Mouse (Mus musculus): ENCODE results near the gene Pgm5. TPM values are rescaled to one million over a fixed set of nuclear protein-coding genes. Genes with fewer than 3 reads are reported as not detected.

The Pgm5 gene
- total and polyA plus RNA-seq, 2 experiments from 2014 or later, result 0.39 to 4.8 TPM

GRCm38 (mm10) chr19:24824517-24824916, 37.1 kb downstream of the Pgm5 start:
- TF ChIP-seq CTCF (IDR thresholded peaks at IDR 0.05; ENCODE audit: low read depth), result no peak
- Histone ChIP-seq H3K4me1 (ENCODE audit: insufficient read depth) (no peaks in the 10 kb centered on the region), H3K4me3 (ENCODE audit: low read depth, low read length) (no peak overlapping the region), H3K4me2 (ENCODE audit: low read depth) (no peak overlapping the region), H3K9me3 (ENCODE audit: low read length) (no peaks in the 10 kb centered on the region), H3K27ac (ENCODE audit: low read depth, low read length) (no peak overlapping the region), H3K9ac (no peak overlapping the region), H3K27me3 (ENCODE audit: insufficient read depth, low read length) (no peaks in the 10 kb centered on the region), H3K36me3 (ENCODE audit: insufficient read depth) (no peaks in the 10 kb centered on the region)
- ATAC-seq, result no peak
- no peak for DNase-seq
- WGBS, result 85% methylated on average over 4 of the region's 4 CpGs

- no peak overlapping the region for H3K9ac ChIP-seq
- no peak for TF ChIP-seq CTCF (IDR thresholded peaks at IDR 0.05; ENCODE audit: low read depth)
- no peak overlapping the region for H3K27ac ChIP-seq (ENCODE audit: low read depth, low read length)
- DNase-seq (peak; percentile 11), ATAC-seq (no peak)
- no peaks in the 10 kb centered on the region for H3K9me3 ChIP-seq (ENCODE audit: low read length)
- no peak overlapping the region for H3K4me3 ChIP-seq (ENCODE audit: low read depth, low read length)
- H3K4me2 ChIP-seq (ENCODE audit: low read depth), result no peak overlapping the region
- H3K36me3 ChIP-seq (ENCODE audit: insufficient read depth), result no peaks in the 10 kb centered on the region
- no peaks in the 10 kb centered on the region for H3K4me1 ChIP-seq (ENCODE audit: insufficient read depth)
- H3K27me3 ChIP-seq (ENCODE audit: insufficient read depth, low read length), result no peaks in the 10 kb centered on the region
- 59% methylated on average over 12 of the region's 12 CpGs for WGBS
These were observed 45.9 kb downstream of the Pgm5 start for GRCm38 (mm10) chr19:24815661-24816221.

GRCm38 (mm10) chr19:24812861-24813293, 48.8 kb downstream of the Pgm5 start:
- no peak overlapping the region for H3K4me3 ChIP-seq (ENCODE audit: low read depth, low read length)
- H3K4me1 ChIP-seq (ENCODE audit: insufficient read depth), result no peaks in the 10 kb centered on the region
- no peak overlapping the region for H3K9ac ChIP-seq
- no peak overlapping the region for H3K27ac ChIP-seq (ENCODE audit: low read depth, low read length)
- H3K36me3 ChIP-seq (ENCODE audit: insufficient read depth), result no peaks in the 10 kb centered on the region
- DNase-seq (no peak), ATAC-seq (no peak)
- no peak for TF ChIP-seq CTCF (IDR thresholded peaks at IDR 0.05; ENCODE audit: low read depth)
- H3K4me2 ChIP-seq (ENCODE audit: low read depth), result no peak overlapping the region
- WGBS, result 18% methylated on average over 8 of the region's 8 CpGs
- H3K27me3 ChIP-seq (ENCODE audit: insufficient read depth, low read length), result no peaks in the 10 kb centered on the region
- H3K9me3 ChIP-seq (ENCODE audit: low read length), result no peaks in the 10 kb centered on the region

GRCm38 (mm10) chr19:24812106-24812810, 49.4 kb downstream of the Pgm5 start:
- Histone ChIP-seq H3K27ac (ENCODE audit: low read depth, low read length) (no peak overlapping the region), H3K4me3 (ENCODE audit: low read depth, low read length) (no peak overlapping the region), H3K9me3 (ENCODE audit: low read length) (no peaks in the 10 kb centered on the region), H3K4me2 (ENCODE audit: low read depth) (no peak overlapping the region), H3K9ac (no peak overlapping the region), H3K27me3 (ENCODE audit: insufficient read depth, low read length) (no peaks in the 10 kb centered on the region), H3K4me1 (ENCODE audit: insufficient read depth) (no peaks in the 10 kb centered on the region), H3K36me3 (ENCODE audit: insufficient read depth) (no peaks in the 10 kb centered on the region)
- 50% methylated on average over 7 of the region's 7 CpGs for WGBS
- DNase-seq (no peak), ATAC-seq (no peak)
- no peak for TF ChIP-seq CTCF (IDR thresholded peaks at IDR 0.05; ENCODE audit: low read depth)

GRCm38 (mm10) chr19:24811451-24811850, 50.2 kb downstream of the Pgm5 start:
- no peak for DNase-seq
- Histone ChIP-seq H3K9me3 (ENCODE audit: low read length) (no peaks in the 10 kb centered on the region), H3K4me2 (ENCODE audit: low read depth) (no peak overlapping the region), H3K4me3 (ENCODE audit: low read depth, low read length) (no peak overlapping the region), H3K27ac (ENCODE audit: low read depth, low read length) (no peak overlapping the region), H3K4me1 (ENCODE audit: insufficient read depth) (no peaks in the 10 kb centered on the region), H3K36me3 (ENCODE audit: insufficient read depth) (no peaks in the 10 kb centered on the region), H3K9ac (no peak overlapping the region), H3K27me3 (ENCODE audit: insufficient read depth, low read length) (no peaks in the 10 kb centered on the region)
- WGBS, result 88% methylated on average over 10 of the region's 10 CpGs
- no peak for ATAC-seq
- TF ChIP-seq CTCF (IDR thresholded peaks at IDR 0.05; ENCODE audit: low read depth), result no peak

GRCm38 (mm10) chr19:24806013-24806412, 55.6 kb downstream of the Pgm5 start:
- no peak overlapping the region for H3K4me2 ChIP-seq (ENCODE audit: low read depth)
- DNase-seq, result no peak
- H3K9ac ChIP-seq, result no peak overlapping the region
- H3K4me1 ChIP-seq (ENCODE audit: insufficient read depth), result no peaks in the 10 kb centered on the region
- no peaks in the 10 kb centered on the region for H3K27me3 ChIP-seq (ENCODE audit: insufficient read depth, low read length)
- H3K36me3 ChIP-seq (ENCODE audit: insufficient read depth), result no peaks in the 10 kb centered on the region
- no peak overlapping the region for H3K4me3 ChIP-seq (ENCODE audit: low read depth, low read length)
- no peak for TF ChIP-seq CTCF (IDR thresholded peaks at IDR 0.05; ENCODE audit: low read depth)
- no peak overlapping the region for H3K27ac ChIP-seq (ENCODE audit: low read depth, low read length)
- no peak for ATAC-seq
- 87% methylated on average over 3 of the region's 3 CpGs for WGBS
- no peaks in the 10 kb centered on the region for H3K9me3 ChIP-seq (ENCODE audit: low read length)

GRCm38 (mm10) chr19:24797606-24798005, 64.0 kb downstream of the Pgm5 start:
- Histone ChIP-seq H3K27ac (ENCODE audit: low read depth, low read length) (no peak overlapping the region), H3K4me3 (ENCODE audit: low read depth, low read length) (no peak overlapping the region), H3K9ac (no peak overlapping the region), H3K4me2 (ENCODE audit: low read depth) (no peak overlapping the region), H3K4me1 (ENCODE audit: insufficient read depth) (no peaks in the 10 kb centered on the region), H3K9me3 (ENCODE audit: low read length) (no peaks in the 10 kb centered on the region), H3K27me3 (ENCODE audit: insufficient read depth, low read length) (no peaks in the 10 kb centered on the region), H3K36me3 (ENCODE audit: insufficient read depth) (no peaks in the 10 kb centered on the region)
- no peak for TF ChIP-seq CTCF (IDR thresholded peaks at IDR 0.05; ENCODE audit: low read depth)
- ATAC-seq (no peak), DNase-seq (no peak)
- WGBS, result 71% methylated on average over 9 of the region's 9 CpGs

All from forebrain, postnatal 0 days (tissue).